Mouse (Mus musculus) kidney, embryonic 14.5 days (tissue): ENCODE results near the gene Negr1. TPM values are rescaled to one million over a fixed set of nuclear protein-coding genes. Genes with fewer than 3 reads are reported as not detected.

Experiments
- ATAC-seq: fragments of 200-750 bp; cut with Nextera tagmentation; 2 replicates; pipeline ENCODE4 v1.8.0; 2017; ENCODE audit warnings: moderate number of reproducible peaks, mild to moderate bottlenecking, moderate TSS enrichment, moderate library complexity; ENCODE audit not compliant: low FRiP score, low TSS enrichment
- H3K27ac ChIP-seq: fragments of 300-500 bp; sonication (generic); 2 replicates; pipeline ENCODE4 v1.5.1; 2014; ENCODE audit warnings: low read depth, mild to moderate bottlenecking, low read length, moderate library complexity, mixed read lengths
- H3K27me3 ChIP-seq: fragments of 300-500 bp; sonication (generic); 2 replicates; pipeline ENCODE4 v1.6.1; 2014; ENCODE audit warnings: mild to moderate bottlenecking, low read length; ENCODE audit not compliant: control insufficient read depth, insufficient read depth
- H3K36me3 ChIP-seq: fragments of 300-500 bp; sonication (generic); 2 replicates; pipeline ENCODE4 v1.6.1; 2014; ENCODE audit warnings: low read length, mixed read lengths; ENCODE audit not compliant: control insufficient read depth, insufficient read depth
- H3K4me1 ChIP-seq: fragments of 300-500 bp; sonication (generic); 2 replicates; pipeline ENCODE4 v1.6.1; 2014; ENCODE audit warnings: low read length, mixed read lengths; ENCODE audit not compliant: control insufficient read depth, insufficient read depth
- H3K4me2 ChIP-seq: fragments of 300-500 bp; sonication (generic); replicated peaks from 2 replicates; pipeline ENCODE4 v1.6.1; 2014; ENCODE audit warnings: low read depth, mild to moderate bottlenecking, low read length
- H3K4me3 ChIP-seq: fragments of 300-500 bp; sonication (generic); 2 replicates; pipeline ENCODE4 v1.5.1; 2014; ENCODE audit warnings: mild to moderate bottlenecking, low read length
- H3K9ac ChIP-seq: fragments of 300-500 bp; sonication (generic); 2 replicates; pipeline ENCODE4 v1.6.1; 2014; ENCODE audit warnings: low read depth, mild to moderate bottlenecking, low read length, moderate library complexity
- H3K9me3 ChIP-seq: fragments of 300-500 bp; sonication (generic); 2 replicates; pipeline ENCODE4 v1.6.1; 2016; ENCODE audit warnings: low read length; ENCODE audit not compliant: control insufficient read depth
- WGBS: fragments of 180-500 bp; shearing (Covaris S2); extraction: QIAGEN DNeasy Blood & Tissue Kit; methylation state at CpG from one replicate; pipeline ENCODE4 v1.1.7; 2014; 5-methylcytosine and 5-hydroxymethylcytosine counted together
- polyA plus RNA-seq: library from polyadenylated mRNA; unstranded; fragments of >200 nt; fragmentation: Nextera tagmentation; extraction: Ambion mirVana; gene quantifications from 2 replicates; pipeline ENCODE4 v1.2.1, GENCODE M21; 2014

Negr1 gene
- polyA plus RNA-seq, 1 experiment from 2014 or later = 12.4 TPM

DNA sequence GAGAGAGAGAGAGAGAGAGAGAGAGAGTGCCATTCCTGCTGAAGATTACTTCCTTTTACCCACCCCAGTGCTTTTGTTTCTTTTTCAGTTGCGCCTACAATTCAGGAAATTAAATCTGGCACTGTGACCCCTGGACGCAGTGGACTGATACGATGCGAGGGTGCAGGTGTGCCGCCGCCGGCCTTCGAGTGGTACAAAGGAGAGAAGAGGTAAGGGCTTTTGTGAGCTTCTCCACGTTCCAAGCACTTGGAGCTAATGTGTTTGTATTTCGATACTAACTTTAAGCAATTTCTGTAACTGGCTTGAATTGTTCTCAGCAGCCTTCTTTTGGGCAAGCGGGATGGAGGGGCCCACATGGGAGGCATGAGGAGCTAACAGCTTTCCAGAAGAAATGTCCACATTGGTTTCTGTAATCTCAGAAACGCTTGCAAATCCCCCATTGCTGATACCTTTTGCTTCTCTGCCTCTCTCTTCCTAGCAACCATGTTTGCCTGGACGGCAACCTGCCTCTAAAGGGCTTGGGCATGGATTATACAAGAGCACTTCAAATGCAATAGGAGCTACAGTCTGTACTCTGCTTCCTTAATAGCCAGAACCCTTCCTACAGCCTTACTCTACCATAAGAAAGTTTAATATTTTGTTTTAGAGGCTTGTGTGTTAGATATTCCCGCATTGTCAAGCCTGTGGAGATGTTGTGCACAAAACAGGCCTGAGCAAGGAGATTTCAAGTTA is 584.7 kb downstream of the Negr1 start:
- no peaks in the 10 kb centered on the region for H3K4me1 ChIP-seq
- no peak for ATAC-seq
- no peak overlapping the region for H3K9ac ChIP-seq
- no peaks in the 10 kb centered on the region for H3K9me3 ChIP-seq
- 88% methylated on average over 14 of the region's 14 CpGs for WGBS
- no peak overlapping the region for H3K4me3 ChIP-seq
- H3K36me3 ChIP-seq = no peaks in the 10 kb centered on the region
- H3K27ac ChIP-seq = no peak overlapping the region
- no peaks in the 10 kb centered on the region for H3K27me3 ChIP-seq
- H3K4me2 ChIP-seq = no peak overlapping the region

DNA sequence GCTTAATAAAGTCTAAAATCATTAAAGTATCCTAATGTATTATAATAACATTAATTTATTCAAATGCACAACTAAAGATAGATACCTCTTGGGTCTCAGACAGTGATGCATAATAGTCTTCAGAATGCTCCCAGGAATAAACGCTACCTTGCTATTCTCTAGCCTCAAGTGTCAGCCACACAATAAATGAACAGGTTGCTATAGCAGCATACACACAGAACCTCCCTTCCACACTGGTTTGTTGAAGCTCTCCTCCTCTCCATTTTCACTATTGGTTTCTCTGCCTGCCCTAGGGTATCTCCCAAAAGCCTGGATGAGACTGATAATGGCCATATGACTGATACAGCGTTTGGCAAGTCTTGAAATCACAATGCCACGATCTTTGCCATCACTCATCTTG is 593.3 kb downstream of the Negr1 start:
- Histone ChIP-seq H3K4me3 (no peak overlapping the region), H3K27me3 (no peaks in the 10 kb centered on the region), H3K9me3 (no peaks in the 10 kb centered on the region), H3K27ac (no peak overlapping the region), H3K4me2 (no peak overlapping the region), H3K9ac (no peak overlapping the region), H3K4me1 (no peaks in the 10 kb centered on the region), H3K36me3 (no peaks in the 10 kb centered on the region)
- ATAC-seq = no peak
- 89% methylated on average over 3 of the region's 3 CpGs for WGBS

DNA sequence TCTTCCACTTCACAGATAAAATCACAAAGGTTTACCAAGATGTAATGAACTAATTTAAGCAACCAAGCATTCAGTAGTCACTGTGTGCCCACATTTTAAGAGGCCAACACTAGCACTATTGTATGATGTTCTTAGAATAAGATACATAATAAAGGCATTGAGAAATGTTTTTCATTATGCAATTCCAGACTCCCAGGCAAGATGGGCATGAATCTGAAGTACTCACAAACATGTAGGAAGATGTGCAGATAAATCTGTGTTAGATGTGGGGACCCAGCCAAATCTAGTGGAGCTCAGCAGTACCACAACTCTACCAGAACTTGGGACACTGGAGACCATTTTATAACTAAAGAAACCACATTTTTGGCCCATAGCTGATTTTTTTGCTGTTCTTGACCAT is 593.9 kb downstream of the Negr1 start:
- no peak overlapping the region for H3K4me3 ChIP-seq
- no peak overlapping the region for H3K27ac ChIP-seq
- no peaks in the 10 kb centered on the region for H3K4me1 ChIP-seq
- no peaks in the 10 kb centered on the region for H3K27me3 ChIP-seq
- H3K4me2 ChIP-seq = no peak overlapping the region
- H3K9ac ChIP-seq = no peak overlapping the region
- H3K36me3 ChIP-seq = no peaks in the 10 kb centered on the region
- no peak for ATAC-seq
- H3K9me3 ChIP-seq = no peaks in the 10 kb centered on the region

DNA sequence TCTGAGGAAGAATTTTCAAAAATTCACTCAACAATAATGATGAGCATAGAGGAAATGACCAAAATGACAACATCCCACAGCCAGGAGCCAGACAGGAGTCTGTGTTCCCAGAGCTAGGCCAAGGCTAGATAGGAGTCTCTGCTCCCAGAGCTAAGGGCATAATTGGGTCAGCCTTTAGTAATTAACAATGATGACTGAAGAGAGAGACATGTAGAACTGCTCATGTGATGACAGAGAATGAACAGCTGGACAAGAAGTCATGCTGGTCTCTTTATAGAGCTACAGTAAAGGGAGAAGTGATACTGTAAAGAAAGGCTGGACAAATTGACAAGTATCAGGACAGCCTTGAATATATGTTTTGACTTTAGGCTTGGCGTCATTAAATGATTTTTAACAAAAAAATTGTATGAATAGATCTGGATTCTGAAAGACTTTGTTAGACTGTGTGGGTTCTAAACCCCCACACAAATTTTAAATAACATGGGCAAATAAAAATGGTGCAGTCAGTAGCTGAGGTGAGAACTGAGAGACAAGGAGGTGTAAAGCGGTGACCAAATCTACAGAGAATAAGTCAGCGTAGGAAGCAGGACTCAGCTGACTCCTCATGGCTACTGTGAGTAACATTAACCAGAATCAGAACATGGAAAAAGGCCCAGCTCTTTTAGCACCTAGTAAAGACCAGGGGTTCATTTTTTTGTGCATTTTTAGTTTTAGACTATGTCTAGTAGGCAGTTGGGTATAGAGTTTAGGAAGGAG is 603.4 kb downstream of the Negr1 start:
- H3K27me3 ChIP-seq = no peaks in the 10 kb centered on the region
- H3K9ac ChIP-seq = no peak overlapping the region
- no peak overlapping the region for H3K4me3 ChIP-seq
- no peaks in the 10 kb centered on the region for H3K4me1 ChIP-seq
- WGBS = 95% methylated on average over 3 of the region's 3 CpGs
- no peaks in the 10 kb centered on the region for H3K9me3 ChIP-seq
- no peak for ATAC-seq
- no peaks in the 10 kb centered on the region for H3K36me3 ChIP-seq
- H3K4me2 ChIP-seq = no peak overlapping the region
- H3K27ac ChIP-seq = no peak overlapping the region

DNA sequence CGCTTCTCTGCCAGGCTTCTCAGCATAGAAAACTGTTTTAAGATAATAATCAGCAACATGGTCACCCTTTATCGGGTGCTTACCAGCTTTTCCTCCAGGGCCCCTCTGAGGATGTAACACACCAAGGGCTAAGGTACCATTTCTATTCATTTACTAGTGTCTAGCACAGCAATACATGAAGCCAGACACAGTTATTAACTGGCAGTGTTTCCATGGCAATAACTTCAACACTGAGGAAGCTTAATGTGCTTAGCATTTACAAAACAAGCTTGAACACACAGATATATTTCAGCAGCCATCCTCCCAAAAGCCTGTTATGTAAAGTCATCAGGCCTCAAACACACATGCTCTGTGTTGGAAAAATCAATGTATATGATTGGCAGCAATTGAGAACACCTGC is 620.4 kb downstream of the Negr1 start:
- Histone ChIP-seq H3K27ac (no peak overlapping the region), H3K4me2 (no peak overlapping the region), H3K4me1 (no peaks in the 10 kb centered on the region), H3K27me3 (no peaks in the 10 kb centered on the region), H3K4me3 (no peak overlapping the region), H3K9me3 (no peaks in the 10 kb centered on the region), H3K9ac (no peak overlapping the region), H3K36me3 (no peaks in the 10 kb centered on the region)
- ATAC-seq = no peak
- 72% methylated on average over 2 of the region's 2 CpGs for WGBS

DNA sequence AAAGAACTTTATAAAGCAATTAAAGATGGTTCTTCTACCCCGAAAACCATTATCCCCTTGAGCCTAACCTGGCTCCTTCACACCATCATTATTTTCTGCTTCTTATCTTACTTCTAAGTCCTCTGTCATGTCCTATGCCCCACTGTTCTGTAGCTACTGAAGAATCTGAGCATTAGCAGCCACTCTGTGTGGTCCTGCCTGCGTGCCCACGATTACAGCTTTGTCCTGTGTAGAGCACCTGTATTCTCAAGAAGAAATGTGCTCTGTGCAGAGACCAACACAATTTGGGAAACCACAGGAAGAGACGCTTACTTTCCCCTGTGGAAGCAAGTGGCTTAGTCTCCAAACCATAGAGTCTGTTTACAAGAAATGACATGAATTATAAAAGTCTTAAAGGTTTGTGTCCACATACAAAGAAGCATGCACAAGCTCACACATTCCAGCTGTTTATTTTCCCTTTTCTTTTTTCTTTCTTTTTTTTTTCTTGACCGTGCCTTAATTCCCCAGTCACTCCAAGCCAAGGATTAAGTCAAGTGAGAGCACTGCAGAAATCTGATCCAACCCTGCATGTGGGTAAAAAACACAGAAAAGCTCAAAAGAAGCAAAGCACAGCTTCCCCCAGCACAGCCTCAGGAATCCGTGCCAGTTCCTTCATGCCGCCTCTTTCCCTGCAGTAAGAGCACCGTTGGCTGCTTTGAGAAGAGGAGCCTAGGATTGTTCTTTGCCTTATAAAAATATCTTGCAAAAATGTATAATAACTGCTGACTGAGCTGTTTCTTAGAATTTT is 627.5 kb downstream of the Negr1 start:
- no peaks in the 10 kb centered on the region for H3K36me3 ChIP-seq
- H3K27ac ChIP-seq = no peak overlapping the region
- no peak overlapping the region for H3K4me2 ChIP-seq
- no peaks in the 10 kb centered on the region for H3K4me1 ChIP-seq
- H3K27me3 ChIP-seq = no peaks in the 10 kb centered on the region
- WGBS = 64% methylated on average over 8 of the region's 8 CpGs
- no peak overlapping the region for H3K9ac ChIP-seq
- no peak for ATAC-seq
- no peak overlapping the region for H3K4me3 ChIP-seq
- no peaks in the 10 kb centered on the region for H3K9me3 ChIP-seq

DNA sequence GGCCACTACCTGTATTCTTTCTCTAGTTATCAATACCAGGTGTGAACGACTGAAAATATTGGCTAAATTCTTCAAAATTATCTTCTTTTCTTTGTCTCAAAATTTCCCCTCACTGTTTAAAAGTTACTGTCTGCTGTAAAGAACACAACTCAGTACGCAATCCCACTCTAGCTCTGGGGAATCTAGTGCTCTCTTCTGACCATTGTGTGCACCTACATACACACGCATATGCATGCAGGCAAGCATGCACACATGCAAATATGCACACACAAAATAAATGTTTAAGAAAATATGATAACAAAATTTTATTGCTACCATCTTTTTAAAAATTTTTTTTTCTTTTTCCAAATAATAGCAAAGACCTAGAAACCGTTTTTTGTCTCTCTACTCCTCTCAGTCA is 628.2 kb downstream of the Negr1 start:
- Histone ChIP-seq H3K27me3 (no peaks in the 10 kb centered on the region), H3K9ac (no peak overlapping the region), H3K4me2 (no peak overlapping the region), H3K36me3 (no peaks in the 10 kb centered on the region), H3K9me3 (no peaks in the 10 kb centered on the region), H3K4me1 (no peaks in the 10 kb centered on the region), H3K27ac (no peak overlapping the region), H3K4me3 (no peak overlapping the region)
- WGBS = 93% methylated on average over 4 of the region's 4 CpGs
- no peak for ATAC-seq

DNA sequence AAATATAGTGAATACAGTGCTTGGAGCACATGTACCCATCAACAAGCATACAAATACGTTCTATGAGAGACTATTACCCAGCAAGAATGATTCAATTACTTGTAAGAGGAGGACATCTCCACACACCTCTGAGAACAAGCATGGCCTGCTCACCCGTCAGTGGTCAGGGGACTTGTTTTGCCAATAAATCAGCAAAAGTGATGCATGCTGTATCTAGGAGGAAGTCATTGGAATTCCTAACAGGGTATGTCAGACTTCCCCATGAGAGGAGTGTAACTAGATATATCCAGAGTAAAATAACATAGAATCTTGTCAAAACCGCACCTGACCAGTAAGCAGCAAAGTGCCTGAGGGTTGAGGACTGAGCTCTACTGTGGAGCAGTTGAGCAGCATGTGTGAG is 629.0 kb downstream of the Negr1 start:
- H3K27me3 ChIP-seq = no peaks in the 10 kb centered on the region
- H3K4me2 ChIP-seq = no peak overlapping the region
- H3K36me3 ChIP-seq = no peaks in the 10 kb centered on the region
- no peaks in the 10 kb centered on the region for H3K4me1 ChIP-seq
- no peak overlapping the region for H3K4me3 ChIP-seq
- WGBS = 28% methylated on average over 3 of the region's 3 CpGs
- H3K27ac ChIP-seq = no peak overlapping the region
- no peak for ATAC-seq
- H3K9me3 ChIP-seq = no peaks in the 10 kb centered on the region
- H3K9ac ChIP-seq = no peak overlapping the region

DNA sequence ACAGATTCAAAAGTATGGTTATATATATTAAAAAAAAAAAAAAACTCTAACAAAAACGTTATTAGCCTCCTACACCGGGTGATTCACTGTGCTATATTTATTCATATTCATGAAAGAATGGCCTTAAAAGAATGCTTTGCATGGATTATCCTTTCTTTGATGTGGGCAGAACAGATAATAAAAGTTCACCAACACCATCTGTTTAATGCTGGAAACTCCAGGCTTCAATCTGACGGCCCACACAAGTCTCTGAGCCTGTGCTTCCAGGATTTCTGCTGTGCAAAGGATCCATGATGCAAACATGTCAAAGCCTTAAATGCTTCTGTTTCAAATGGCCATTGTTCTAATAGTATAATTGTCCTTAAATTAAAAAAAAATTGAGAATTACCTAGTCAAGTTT is 630.4 kb downstream of the Negr1 start:
- H3K27me3 ChIP-seq = no peaks in the 10 kb centered on the region

More for the DNA sequence above, 630.4 kb downstream of the Negr1 start:
- Histone ChIP-seq H3K36me3 (no peaks in the 10 kb centered on the region), H3K9me3 (no peaks in the 10 kb centered on the region), H3K9ac (no peak overlapping the region), H3K4me1 (no peaks in the 10 kb centered on the region), H3K4me2 (no peak overlapping the region), H3K27ac (no peak overlapping the region), H3K4me3 (no peak overlapping the region)
- no peak for ATAC-seq
- WGBS = 81% methylated on average over 3 of the region's 3 CpGs
